Mouse (Mus musculus) layer of hippocampus, postnatal 36 days (tissue): ENCODE data around the gene Tjp2. TPM values are rescaled to one million over a fixed set of nuclear protein-coding genes. Genes with fewer than 3 reads are reported as not detected.
"Not testable (repeated sequence)": the region's sequence is repeated elsewhere in the genome, so short reads cannot be mapped to it uniquely, and the experiment has no call there.

Source experiments
- DNase-seq, 2 experiments: peaks; one replicate each; pipeline ENCODE4 v3.0.0; 2022
- total RNA-seq, 2 experiments: library from RNA; stranded (reverse); gene quantifications; 2 replicates each; pipeline ENCODE4 v1.2.3; 2021

The Tjp2 gene
- total RNA-seq, 2 experiments from 2014 or later = 18.7 to 19.6 TPM

DNA sequence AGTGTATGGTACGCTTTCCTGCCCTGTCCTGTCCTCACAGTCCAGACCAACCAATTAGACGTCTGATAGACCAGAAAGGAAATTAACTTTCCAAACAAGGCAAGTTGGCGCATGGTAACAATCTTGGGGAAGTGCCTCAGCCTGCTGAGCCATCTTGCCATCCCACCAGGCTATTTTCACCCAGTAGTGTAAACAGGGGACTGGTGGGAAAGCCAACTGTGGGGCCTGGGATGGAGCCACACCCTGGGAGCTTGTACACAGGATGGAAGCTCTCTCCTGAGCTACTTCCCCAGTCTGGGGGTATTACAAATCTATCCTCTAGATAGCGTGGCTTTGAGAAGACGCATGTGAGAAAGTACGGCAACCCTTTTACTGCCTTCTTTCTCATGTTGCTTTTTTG is 101.7 kb downstream of the Tjp2 start:
- DNase-seq = no peak

DNA sequence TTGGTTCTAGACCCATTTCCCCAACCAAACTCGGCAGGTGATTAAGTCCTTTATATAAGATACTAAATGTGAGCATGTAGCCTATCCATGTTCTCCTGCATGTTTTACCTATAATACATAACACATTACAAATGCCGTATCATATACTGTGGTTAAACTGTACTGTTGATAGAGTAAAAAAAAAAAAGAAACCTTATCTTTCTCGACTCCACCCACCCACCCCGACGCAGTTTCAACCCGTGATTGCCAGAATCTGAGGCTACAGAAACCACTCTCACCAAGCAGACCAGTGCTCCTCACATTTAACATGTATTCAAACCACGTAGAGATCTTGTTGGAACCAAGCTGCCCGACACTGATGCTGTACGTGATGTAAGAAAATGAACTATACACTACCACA is 102.2 kb downstream of the Tjp2 start:
- DNase-seq = no peak

DNA sequence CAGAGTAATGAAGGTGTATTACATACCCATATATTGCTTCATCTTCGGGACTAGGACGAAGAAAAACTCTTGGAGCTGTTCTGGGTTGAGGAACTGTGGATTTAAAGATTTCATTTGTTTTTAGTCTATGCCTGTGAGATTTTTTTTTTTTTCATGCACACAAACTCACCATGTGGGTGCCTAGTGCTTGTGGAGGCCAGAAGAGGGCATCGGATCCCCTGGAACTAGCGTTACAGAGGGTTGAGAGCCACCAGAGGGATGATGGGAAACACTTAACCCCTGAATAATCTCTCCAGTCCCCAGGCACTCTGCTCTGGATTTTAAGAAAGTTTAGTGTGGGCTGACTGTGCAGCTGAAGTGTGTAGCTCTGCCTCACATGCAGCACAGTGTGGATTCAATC is 104.0 kb downstream of the Tjp2 start:
- DNase-seq = no peak

DNA sequence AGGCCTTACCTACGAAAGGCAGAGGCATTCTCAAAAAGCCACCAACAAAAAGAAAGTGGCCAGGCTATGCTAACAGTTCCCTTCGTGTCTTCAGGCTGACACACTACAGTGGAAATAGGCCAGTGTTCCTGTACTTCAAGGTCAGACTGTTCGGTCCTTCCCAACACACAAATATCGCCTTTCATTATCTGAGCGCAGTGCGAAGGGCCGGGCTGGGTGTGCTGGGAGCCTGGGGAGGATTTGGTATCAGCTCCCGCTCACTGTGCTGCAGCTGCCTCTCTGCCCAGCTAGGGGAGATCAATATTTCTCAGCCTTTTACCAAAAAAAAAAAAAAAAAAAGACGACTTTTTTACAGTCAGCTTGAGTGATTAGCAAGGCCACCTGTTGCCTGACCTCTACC is 106.1 kb downstream of the Tjp2 start:
- no peak for DNase-seq

DNA sequence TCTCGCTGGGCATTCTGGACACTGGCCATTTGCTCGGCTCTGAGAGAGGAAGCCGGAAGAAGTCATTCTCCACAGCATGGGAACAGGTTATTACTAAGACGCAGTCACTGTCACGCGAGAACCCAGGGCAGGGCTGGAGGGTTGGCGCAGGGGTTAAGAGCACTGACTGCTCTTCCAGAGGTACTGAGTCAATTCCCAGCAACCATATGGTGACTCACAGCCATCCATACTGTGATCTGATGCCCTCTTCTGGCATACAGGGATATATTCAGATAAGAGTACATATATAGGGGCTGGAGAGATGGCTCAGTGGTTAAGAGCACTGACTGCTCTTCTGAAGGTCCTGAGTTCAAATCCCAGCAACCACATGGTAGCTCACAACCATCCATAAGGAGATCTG is 113.2 kb downstream of the Tjp2 start:
- DNase-seq = no peak

DNA sequence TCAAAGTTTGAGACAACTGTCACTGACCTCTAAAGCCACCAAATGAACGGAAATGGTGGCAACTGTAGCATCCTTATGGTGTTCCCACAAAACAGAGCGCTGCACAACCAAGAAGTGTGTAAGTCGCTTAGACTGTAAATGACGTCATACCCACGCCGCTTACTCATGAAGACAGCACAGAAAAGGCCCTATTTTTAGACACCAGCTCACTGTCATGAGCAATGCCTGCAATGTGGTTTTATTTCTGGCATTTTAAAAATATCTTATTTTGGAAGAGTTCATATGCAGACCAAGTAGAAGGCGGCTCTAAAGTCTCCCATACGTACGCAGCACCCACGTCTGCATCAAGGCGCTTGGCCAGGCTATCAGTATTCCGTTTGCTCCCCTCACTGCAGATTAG is 117.1 kb downstream of the Tjp2 start:
- no peak for DNase-seq

DNA sequence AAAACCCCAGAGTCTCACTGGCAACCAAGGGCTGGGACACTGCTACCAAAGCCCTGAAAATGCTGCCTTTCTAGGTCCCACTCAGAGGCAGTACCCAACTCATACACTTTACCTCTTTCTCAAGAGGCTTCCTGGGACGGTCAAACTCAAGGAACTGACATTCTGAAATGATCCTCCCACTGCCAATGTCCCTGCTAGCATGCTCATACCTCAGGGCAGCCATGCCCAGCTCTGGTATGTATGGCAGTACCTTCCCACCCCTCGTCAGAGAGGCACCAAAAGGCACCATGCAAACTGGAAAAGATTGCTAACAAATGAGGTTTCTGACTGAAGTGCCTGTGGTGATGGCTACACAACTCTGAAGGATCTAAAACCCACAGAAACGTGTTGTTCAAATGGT is 121.0 kb downstream of the Tjp2 start:
- no peak for DNase-seq

DNA sequence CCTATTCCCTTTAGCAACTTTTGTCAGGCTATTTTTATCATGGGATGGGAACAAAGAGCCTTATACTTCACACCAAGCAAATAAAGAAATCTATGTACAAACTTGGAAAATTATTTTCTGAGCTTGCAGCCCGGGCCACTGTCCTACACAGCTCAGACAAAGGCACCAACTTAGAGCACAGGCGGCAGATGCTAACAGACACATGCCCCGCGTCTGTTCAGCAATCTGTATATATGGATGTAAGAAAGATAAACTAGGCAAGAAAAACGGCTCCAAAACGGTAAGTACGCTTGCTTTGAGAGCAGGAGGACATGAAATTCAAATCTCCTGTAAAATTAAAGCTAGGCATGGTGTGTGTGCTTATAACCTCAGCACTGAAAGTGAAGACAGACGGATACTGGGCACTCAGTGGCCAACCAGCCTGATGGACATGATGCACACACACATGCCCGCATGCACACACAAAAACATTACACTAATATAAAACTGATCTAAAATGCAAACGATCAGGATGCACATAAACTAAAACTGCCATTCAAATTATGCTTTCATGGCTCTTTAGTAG is 122.2 kb downstream of the Tjp2 start:
- peak; percentile 18 to 23 for DNase-seq

DNA sequence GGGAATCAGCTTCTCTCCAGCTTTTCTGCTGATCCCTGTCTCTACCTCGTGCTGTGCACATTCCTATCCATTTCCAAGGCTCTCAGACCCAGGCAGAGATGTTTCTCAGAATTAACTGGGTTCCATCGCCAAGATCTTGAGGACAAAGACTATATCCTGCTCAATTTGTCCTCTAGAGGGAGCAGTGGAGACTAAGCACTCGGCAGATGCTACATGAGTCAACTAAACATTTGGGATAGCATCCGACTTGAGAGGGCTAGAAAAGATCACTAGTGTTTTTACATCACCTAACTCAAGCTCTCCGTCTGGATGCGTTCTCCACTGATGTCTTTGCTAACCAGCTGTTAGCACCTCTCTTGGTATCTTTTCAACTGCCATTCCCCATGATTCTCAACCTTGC is 123.6 kb downstream of the Tjp2 start:
- DNase-seq = no peak

DNA sequence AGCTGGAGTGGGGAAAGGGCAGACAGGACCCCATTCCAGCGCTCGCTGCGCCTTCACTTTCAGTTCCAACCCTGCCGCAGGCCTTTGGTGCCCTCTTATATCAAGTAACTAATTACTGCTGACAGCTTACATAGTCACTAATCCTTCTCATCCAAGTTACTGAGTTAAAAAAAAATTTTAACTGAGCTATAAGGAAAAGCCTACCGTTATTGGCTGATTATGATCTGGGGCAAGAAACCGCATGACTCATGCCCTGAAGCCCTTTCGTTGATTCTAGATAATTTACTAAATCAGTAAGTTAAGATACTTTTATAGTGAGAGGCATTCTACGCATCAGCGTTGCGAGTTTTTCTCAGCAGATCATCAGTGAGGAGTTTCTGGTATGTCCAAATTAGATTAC is 126.1 kb downstream of the Tjp2 start:
- no peak for DNase-seq

DNA sequence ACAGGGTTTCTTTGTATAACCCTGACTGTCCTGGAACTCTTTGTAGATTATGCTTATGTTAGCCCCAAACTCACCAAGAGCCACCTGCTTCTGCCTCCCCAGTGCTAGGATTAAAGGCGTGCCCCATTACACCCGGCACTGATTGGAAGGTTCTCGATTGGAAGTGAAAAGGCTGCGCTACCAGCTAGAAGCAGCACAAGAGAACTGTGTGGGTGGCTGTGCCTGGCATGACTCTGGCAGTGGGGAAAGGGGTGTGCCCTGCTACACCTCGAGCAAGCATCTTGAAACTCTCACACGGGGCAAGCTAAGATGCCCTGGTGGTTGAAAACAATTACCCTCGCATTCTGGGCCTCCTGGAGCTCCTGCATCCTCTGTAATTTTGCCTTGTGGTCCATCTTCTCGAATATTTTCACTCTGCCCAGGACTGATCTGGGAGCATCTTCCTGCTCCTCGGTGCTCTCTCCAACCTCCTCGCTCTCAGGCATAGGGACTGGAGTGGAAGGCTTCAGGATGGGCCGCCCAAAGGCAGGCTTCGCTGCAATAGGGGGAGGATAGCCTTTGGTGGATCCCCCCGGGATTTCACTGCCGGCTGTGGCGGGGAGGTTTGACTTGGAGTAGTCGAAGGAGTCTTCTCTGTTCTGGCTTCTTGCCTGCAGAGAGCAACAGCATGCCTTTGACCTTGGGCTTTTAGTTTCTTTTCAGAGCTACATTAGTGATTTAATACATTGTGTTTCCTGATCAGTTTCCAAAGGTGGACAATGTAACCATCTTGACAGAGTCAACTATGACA is 127.0 kb downstream of the Tjp2 start:
- no peak for DNase-seq

DNA sequence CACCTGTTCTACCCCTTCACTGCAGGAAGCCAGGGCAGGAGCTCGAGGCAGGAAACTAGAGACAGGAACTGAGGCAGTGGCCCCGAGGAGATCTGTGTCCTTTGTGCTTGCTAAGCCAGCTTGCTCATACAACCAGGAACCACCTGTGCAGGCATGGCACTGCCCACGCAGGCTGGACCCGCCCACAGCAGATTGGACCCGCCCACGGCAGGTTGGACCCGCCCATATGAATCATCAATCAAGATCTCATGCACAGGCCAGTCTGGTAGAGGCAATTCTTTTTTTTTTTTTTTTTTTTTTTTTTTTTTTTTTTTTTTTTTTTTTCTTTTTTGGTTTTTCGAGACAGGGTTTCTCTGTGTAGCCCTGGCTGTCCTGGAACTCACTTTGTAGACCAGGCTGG is 132.8 kb downstream of the Tjp2 start:
- not testable (repeated sequence) for DNase-seq

DNA sequence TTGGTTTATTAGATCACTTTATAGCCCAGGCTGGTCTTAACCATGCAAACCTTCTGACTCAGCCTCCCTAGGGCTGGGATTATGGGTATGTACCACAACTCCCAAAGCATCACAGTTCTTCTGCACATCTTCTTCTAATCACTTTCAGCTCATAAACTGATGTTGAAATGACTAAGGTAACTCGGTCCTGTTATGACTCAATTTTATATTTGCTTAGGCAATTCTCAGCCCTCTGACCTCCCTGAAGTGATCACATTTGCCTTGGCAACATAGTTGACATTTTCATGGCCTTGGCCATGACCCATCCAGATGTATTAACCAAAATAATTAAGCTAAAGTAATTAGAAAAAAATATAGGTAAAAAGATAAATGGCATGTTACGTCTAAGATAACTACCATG is 134.5 kb downstream of the Tjp2 start:
- no peak for DNase-seq

DNA sequence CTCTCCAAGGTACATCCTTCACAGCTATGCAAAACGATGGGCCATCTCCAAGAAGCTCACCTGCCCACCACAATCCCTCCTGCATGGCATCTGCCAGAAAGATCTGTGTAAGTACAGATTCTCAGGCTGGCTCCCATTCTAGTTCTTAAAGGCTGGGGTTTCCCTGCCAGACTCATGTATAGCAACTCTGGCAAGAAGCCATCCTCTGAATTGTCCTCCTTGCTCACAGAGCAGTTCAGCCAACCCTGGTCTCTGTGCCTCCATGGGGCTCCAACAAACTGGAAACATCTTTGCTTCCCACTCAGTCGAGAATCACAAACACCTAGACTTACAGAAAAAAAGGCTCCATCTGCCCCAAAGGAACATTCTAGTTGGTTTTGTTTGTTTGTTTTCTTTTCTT is 139.5 kb downstream of the Tjp2 start:
- DNase-seq = no peak

DNA sequence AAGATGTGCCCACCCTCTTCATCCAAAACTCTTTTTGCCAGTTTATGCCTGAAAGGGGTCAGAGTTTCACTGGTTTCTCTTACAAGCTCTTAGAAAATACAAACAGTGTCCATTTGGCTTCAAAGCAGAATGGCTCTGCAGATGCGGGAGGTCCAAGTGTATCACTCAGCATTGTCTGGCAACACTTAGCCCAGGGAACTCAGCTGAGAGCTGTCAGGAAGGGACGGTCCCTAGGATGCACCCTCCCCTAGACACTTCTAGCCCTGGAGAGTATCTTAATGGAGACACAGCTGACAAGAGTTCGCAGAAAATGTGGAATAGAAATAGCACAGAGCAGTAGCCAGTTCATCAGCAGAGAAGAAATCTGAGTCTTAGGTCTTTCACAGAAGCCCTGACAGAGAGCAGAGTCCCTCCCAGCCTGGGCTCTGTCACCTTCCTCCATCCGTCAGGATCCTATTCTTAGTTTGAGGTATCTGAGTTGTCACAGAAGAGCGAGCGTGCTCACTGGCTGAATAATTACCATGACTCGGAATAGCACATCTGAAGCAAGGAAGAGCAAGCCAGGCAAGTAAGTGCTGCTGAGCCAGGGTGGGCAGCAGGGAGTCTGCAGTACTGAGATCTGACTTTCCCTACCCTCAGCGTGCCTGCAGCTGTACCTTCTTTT is 144.3 kb downstream of the Tjp2 start:
- DNase-seq = no peak

DNA sequence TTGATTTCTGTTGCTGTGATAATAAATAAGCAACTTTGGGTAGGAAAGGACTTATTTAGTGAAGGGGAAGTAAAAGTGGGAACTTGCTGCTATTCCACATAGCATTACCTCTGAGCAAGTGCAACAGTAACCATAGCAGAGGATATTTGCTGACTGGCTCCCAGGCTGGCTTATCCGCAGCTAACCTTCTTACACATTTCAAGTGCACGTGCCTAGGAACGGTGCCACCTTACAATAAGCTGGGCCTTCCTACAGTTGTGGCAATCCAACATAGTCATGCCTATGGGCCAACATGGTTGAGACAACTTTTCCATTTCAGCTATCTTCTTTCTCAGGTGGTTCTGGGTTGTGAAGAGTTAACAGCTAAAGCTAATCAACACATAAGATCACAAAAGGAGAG is 147.2 kb downstream of the Tjp2 start:
- no peak for DNase-seq

DNA sequence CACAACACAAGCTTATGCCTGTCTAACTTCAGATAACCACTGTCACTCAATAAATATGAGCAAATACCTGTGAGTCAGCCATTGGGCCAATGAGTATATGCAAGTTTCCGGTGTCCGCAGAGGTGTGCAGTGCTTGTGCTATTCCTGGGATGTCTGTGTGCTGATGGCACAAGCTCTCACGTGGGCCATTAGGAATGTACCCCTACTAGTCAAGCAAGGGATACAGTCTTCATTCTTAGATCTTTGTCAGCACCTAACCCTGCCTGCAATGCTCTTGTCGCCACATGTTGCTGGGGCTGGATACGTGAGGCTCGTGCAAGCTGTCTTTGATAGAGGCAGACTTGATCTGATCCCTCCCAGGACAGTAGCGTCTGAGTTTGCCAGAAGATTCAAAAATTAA is 148.3 kb downstream of the Tjp2 start:
- no peak for DNase-seq

DNA sequence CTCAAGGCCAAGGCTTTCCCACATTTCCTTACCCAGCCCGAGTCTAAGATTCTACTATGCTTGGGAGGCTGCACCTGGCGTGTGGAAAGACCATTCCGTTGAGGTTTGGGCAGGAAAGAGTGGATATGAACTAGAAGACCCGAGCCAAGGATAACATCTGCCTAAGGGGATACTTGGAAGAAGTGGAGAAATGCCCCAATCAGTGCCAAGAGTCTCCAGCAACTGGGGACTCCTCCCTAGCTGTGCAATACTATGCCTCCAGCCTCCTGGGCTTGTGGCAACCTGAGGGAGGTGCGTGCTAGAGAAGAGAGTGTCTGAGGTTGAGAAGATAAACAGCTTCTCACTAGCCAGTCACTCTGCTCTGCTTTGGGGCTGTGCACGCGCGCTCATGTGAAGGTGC is 148.9 kb downstream of the Tjp2 start:
- DNase-seq = no peak

DNA sequence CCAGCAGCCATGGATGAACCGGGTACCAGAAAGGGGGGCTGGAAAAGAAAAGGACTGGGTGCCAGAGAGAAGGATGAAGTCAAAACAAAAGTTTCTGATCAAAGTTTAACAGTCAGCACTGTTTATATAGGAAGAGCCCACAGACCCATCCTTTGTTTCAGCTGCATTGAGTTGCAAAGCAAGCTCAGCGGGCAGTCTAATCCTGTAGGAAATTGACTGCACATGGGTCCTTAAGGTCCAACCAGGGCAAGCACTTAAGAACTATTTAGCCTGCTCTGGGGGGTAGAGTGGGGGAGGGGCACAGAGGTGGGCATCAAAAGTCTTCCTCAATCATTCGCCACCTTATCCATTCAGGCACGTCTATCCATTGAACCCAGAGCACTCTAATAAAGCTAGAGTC is 151.7 kb downstream of the Tjp2 start:
- no peak for DNase-seq

DNA sequence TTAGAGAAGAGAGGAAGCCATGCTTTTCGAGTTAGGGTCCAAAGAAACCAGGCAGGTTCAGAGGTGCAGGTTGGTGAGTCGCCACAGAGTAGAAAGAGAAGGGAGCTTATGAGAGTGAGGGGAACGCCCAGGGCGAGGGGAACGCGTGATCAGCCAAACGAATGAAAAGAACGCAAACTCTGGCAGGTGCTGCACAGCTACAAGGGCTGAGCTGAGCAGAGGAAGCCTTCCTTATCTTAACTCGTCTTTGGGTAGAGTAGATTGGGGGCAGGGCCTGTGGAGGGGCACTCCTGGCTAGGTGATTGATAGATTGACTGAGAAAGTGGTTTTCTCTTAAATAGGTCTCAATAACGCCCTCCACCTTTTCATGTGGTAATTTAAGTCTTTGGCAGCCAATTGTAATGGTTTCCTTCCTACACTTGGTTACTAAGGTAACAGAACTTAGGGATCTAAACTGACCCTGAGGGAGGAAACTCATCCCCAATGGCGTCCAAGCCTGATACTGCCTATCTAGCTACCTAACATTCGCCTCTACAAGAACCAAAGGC is 160.4 kb downstream of the Tjp2 start:
- no peak for DNase-seq

DNA sequence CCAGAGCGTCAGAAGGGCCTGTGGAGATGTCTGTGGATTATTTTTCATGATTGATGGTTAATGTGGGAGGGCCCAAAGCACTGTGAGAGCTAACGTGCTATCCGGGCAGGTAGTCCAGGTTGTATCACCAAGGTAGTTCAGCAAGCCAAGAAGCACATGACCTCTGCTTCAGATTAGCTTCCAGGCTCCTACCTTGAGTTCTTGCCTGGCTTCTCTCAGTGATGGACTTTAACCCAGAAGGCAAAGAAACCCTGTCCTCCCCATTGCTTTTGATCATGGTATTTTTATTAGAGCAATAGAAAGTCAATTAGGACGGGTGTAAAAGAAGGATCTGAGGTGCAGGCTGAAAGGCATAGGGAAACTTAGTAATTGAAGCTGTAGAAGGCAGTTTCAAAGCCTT is 161.2 kb downstream of the Tjp2 start:
- no peak for DNase-seq

DNA sequence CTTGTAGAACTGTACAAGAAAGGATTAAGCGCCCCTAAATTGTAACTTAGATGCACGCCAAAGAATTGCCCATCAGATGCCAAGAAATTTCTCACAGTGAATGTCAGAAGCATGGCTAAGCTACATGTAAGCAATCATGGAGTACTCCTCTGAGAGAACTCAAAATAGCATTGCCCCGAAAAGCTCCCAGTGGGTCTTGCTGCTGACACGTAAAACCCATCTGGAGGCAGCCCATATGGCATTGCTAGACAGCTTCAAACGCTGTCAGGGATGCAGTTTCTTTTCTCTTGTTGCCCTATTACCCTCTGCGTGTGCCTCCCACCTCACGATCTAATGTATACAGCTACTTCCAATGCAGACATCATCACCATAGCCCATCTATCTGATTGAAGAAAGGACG is 166.0 kb downstream of the Tjp2 start:
- no peak for DNase-seq

DNA sequence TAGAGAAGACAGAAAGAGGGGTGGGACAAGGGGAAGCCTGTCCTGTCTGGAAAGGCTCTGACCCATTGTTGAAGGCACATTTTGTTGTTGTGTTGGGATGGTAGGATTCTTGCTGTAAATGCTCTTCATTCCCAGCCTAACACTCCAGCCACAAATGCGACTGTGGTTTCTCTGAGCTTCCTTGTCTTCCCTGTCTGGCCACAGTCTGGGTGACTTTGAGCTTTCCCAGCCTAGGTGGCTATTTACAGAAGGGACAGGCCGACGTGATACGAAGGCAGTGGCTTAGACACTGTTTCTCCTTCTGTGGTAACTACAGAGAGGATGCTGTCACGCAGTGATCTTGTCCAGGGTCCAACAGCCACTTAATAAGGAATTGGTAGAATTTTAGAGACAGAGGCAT is 166.8 kb downstream of the Tjp2 start:
- DNase-seq = no peak

DNA sequence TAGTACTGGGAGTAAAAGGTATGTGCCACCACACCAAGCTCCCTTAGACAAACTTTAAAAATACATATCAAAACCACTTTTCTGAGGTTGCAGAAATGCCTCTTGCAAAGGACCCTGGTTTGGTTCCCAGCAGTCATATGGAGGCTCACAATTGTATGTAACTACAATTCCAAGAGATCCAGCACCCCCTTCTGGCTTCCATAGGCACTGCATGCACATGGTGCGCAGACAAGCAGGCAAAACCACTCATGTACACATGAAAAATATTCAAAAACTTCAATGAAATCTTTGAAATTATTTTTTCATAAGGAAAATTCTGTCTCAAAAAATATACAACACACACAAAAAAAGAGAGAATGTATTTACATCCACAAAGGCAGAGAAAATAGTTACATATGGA is 167.9 kb downstream of the Tjp2 start:
- no peak for DNase-seq
